Mouse (Mus musculus): ENCODE measurements at regions not wholly inside any gene's neighbourhood (a gene's known extent, or its start where the extent isn't known, plus 50 kb on each side); places are given as distances from the start of the nearest gene placed in this dataset.

GRCm38 (mm10) chr6:84419281-84419680 lies 174.4 kb downstream of the Cyp26b1 start:
- TF ChIP-seq GATA4 (IDR thresholded peaks at IDR 0.05; ENCODE audit: insufficient replicate concordance, low read length), result no peak

GRCm38 (mm10) chr6:84416992-84417636 lies 176.6 kb downstream of the Cyp26b1 start:
- TF ChIP-seq GATA4 (IDR thresholded peaks at IDR 0.05; ENCODE audit: insufficient replicate concordance, low read length), result no peak

GRCm38 (mm10) chr6:84414400-84414799 lies 179.3 kb downstream of the Cyp26b1 start:
- no peak for TF ChIP-seq GATA4 (IDR thresholded peaks at IDR 0.05; ENCODE audit: insufficient replicate concordance, low read length)

GRCm38 (mm10) chr6:84409863-84410513 lies 183.7 kb downstream of the Cyp26b1 start:
- no peak for TF ChIP-seq GATA4 (IDR thresholded peaks at IDR 0.05; ENCODE audit: insufficient replicate concordance, low read length)

GRCm38 (mm10) chr6:84408513-84408912 lies 185.2 kb downstream of the Cyp26b1 start:
- no peak for TF ChIP-seq GATA4 (IDR thresholded peaks at IDR 0.05; ENCODE audit: insufficient replicate concordance, low read length)

- no peak for TF ChIP-seq GATA4 (IDR thresholded peaks at IDR 0.05; ENCODE audit: insufficient replicate concordance, low read length)
Observed at GRCm38 (mm10) chr6:84407773-84408172, 185.9 kb downstream of the Cyp26b1 start.

GRCm38 (mm10) chr6:84404695-84405094 lies 189.0 kb downstream of the Cyp26b1 start:
- TF ChIP-seq GATA4 (IDR thresholded peaks at IDR 0.05; ENCODE audit: insufficient replicate concordance, low read length), result no peak

- no peak for TF ChIP-seq GATA4 (IDR thresholded peaks at IDR 0.05; ENCODE audit: insufficient replicate concordance, low read length)
Observed at GRCm38 (mm10) chr6:84402431-84402830, 191.3 kb downstream of the Cyp26b1 start.

- no peak for TF ChIP-seq GATA4 (IDR thresholded peaks at IDR 0.05; ENCODE audit: insufficient replicate concordance, low read length)
Observed at GRCm38 (mm10) chr6:84394496-84395090, 199.1 kb downstream of the Cyp26b1 start.

GRCm38 (mm10) chr6:84393519-84394231 lies 200.0 kb downstream of the Cyp26b1 start:
- no peak for TF ChIP-seq GATA4 (IDR thresholded peaks at IDR 0.05; ENCODE audit: insufficient replicate concordance, low read length)

GRCm38 (mm10) chr6:84392752-84393511 lies 200.8 kb downstream of the Cyp26b1 start:
- no peak for TF ChIP-seq GATA4 (IDR thresholded peaks at IDR 0.05; ENCODE audit: insufficient replicate concordance, low read length)

GRCm38 (mm10) chr6:84391016-84391415 lies 202.7 kb downstream of the Cyp26b1 start:
- no peak for TF ChIP-seq GATA4 (IDR thresholded peaks at IDR 0.05; ENCODE audit: insufficient replicate concordance, low read length)

- TF ChIP-seq GATA4 (IDR thresholded peaks at IDR 0.05; ENCODE audit: insufficient replicate concordance, low read length), result peak; percentile 34; the same call in 1 of the 2 replicates
Observed at GRCm38 (mm10) chr6:84385696-84386095, 208.0 kb downstream of the Cyp26b1 start.

GRCm38 (mm10) chr6:84383718-84384117 lies 210.0 kb downstream of the Cyp26b1 start:
- TF ChIP-seq GATA4 (IDR thresholded peaks at IDR 0.05; ENCODE audit: insufficient replicate concordance, low read length), result no peak

GRCm38 (mm10) chr6:84383141-84383540 lies 210.6 kb downstream of the Cyp26b1 start:
- no peak for TF ChIP-seq GATA4 (IDR thresholded peaks at IDR 0.05; ENCODE audit: insufficient replicate concordance, low read length)
